Mouse (Mus musculus) cerebellum, adult 8-10 months (tissue): ENCODE data around the gene Rsrc1.
"Not testable (repeated sequence)": the region's sequence is repeated elsewhere in the genome, so short reads cannot be mapped to it uniquely, and the experiment has no call there.

Source experiments
- DNase-seq: peaks from one replicate; pipeline ENCODE4 v3.0.0; 2022

Gene Rsrc1

GRCm38 (mm10) chr3:66985539-66986286 is 4.5 kb downstream of the Rsrc1 start:
- peak; percentile 69 for DNase-seq

GRCm38 (mm10) chr3:66986287-66986560 is 5.0 kb downstream of the Rsrc1 start:
- no peak for DNase-seq

GRCm38 (mm10) chr3:66996820-66997219 is 15.6 kb downstream of the Rsrc1 start:
- no peak for DNase-seq

GRCm38 (mm10) chr3:67036387-67037062 is 55.3 kb downstream of the Rsrc1 start:
- DNase-seq: no peak

- no peak for DNase-seq
Measured at GRCm38 (mm10) chr3:67059755-67060154, 78.6 kb downstream of the Rsrc1 start.

- DNase-seq: no peak
Measured at GRCm38 (mm10) chr3:67070575-67071488, 89.6 kb downstream of the Rsrc1 start.

GRCm38 (mm10) chr3:67073653-67074052 is 92.5 kb downstream of the Rsrc1 start:
- not testable (repeated sequence) for DNase-seq

GRCm38 (mm10) chr3:67075484-67075883 is 94.3 kb downstream of the Rsrc1 start:
- no peak for DNase-seq

- no peak for DNase-seq
Measured at GRCm38 (mm10) chr3:67084742-67085141, 103.6 kb downstream of the Rsrc1 start.

- no peak for DNase-seq
Measured at GRCm38 (mm10) chr3:67108428-67108827, 127.2 kb downstream of the Rsrc1 start.

- DNase-seq: no peak
Measured at GRCm38 (mm10) chr3:67116317-67116716, 135.1 kb downstream of the Rsrc1 start.

- DNase-seq: no peak
Measured at GRCm38 (mm10) chr3:67132521-67132920, 151.3 kb downstream of the Rsrc1 start.

- no peak for DNase-seq
Measured at GRCm38 (mm10) chr3:67135749-67136375, 154.7 kb downstream of the Rsrc1 start.

- no peak for DNase-seq
Measured at GRCm38 (mm10) chr3:67144952-67145351, 163.8 kb downstream of the Rsrc1 start.

- no peak for DNase-seq
Measured at GRCm38 (mm10) chr3:67146280-67146679, 165.1 kb downstream of the Rsrc1 start.

GRCm38 (mm10) chr3:67147246-67147645 is 166.1 kb downstream of the Rsrc1 start:
- DNase-seq: no peak

GRCm38 (mm10) chr3:67197179-67197578 is 216.0 kb downstream of the Rsrc1 start:
- DNase-seq: no peak

GRCm38 (mm10) chr3:67213047-67213457 is 231.9 kb downstream of the Rsrc1 start:
- no peak for DNase-seq

- DNase-seq: no peak
Measured at GRCm38 (mm10) chr3:67232617-67233241, 251.5 kb downstream of the Rsrc1 start.

GRCm38 (mm10) chr3:67242451-67242850 is 261.3 kb downstream of the Rsrc1 start:
- not testable (repeated sequence) for DNase-seq

GRCm38 (mm10) chr3:67267448-67267847 is 286.3 kb downstream of the Rsrc1 start:
- no peak for DNase-seq

GRCm38 (mm10) chr3:67279781-67280180 is 298.6 kb downstream of the Rsrc1 start:
- DNase-seq: no peak

- no peak for DNase-seq
Measured at GRCm38 (mm10) chr3:67280247-67280646, 299.1 kb downstream of the Rsrc1 start.
